Mouse (Mus musculus): ENCODE data around the gene Tmc1.

- TF ChIP-seq SIN3A (IDR thresholded peaks at IDR 0.05; ENCODE audit: low read length) (no peak), POLR2A (IDR thresholded peaks at IDR 0.05; ENCODE audit: low read depth, low read length) (no peak), CTCF (conservative IDR thresholded peaks at IDR 0.05 in 1 of 2, IDR thresholded peaks at IDR 0.05 in 1 of 2; ENCODE audit: low read depth in 2 of 2, low read length in 2 of 2) (no peak), TCF12 (IDR thresholded peaks at IDR 0.05; ENCODE audit: low read depth, low read length) (no peak), EP300 (IDR thresholded peaks at IDR 0.05; ENCODE audit: low read length) (no peak), KAT2A (IDR thresholded peaks at IDR 0.05; ENCODE audit: insufficient replicate concordance, low read length) (no peak), ZNF384 (IDR thresholded peaks at IDR 0.05; ENCODE audit: low read depth, low read length) (no peak), POLR2AphosphoS2 (IDR thresholded peaks at IDR 0.05; ENCODE audit: low read depth, low read length) (no peak), HCFC1 (IDR thresholded peaks at IDR 0.05; ENCODE audit: low read depth, low read length) (no peak), USF2 (conservative IDR thresholded peaks at IDR 0.05; ENCODE audit: low read depth, low read length) (no peak), ZC3H11A (IDR thresholded peaks at IDR 0.05; ENCODE audit: low read depth, low read length) (no peak), USF1 (IDR thresholded peaks at IDR 0.05; ENCODE audit: low read depth, low read length) (no peak)
Observed at GRCm38 (mm10) chr19:20761119-20761518, 192.9 kb downstream of the Tmc1 start.

Data from CH12.LX (cell line).